Mouse (Mus musculus) inflammation-experienced regulatory T-cells, adult 16 weeks (primary cell): ENCODE results near the gene Camk2d. TPM values are rescaled to one million over a fixed set of nuclear protein-coding genes. Genes with fewer than 3 reads are reported as not detected.

Source experiments
- polyA plus RNA-seq: library from polyadenylated mRNA; unstranded; fragments of 100-300 nt; shearing (Covaris generic); gene quantifications from one replicate; pipeline ENCODE4 v1.2.1, GENCODE M21; 2017

Gene Camk2d
- polyA plus RNA-seq, result 91.3 TPM

GRCm38 (mm10) chr3:126596086-126596485 is at the start of gene Camk2d:
Camk2d (plus strand) TSS chr3:126596302.

Other genes starting within 250 kb of the Camk2d start
- gene Arsj, start 232.6 kb upstream of the Camk2d start, polyA plus RNA-seq, result not detected